Mouse (Mus musculus) kidney, adult 18-20 months (tissue): ENCODE measurements at regions not wholly inside any gene's neighbourhood (a gene's known extent, or its start where the extent isn't known, plus 50 kb on each side); places are given as distances from the start of the nearest gene placed in this dataset.
"Not testable (repeated sequence)": the region's sequence is repeated elsewhere in the genome, so short reads cannot be mapped to it uniquely, and the experiment has no call there.

Experiments
- DNase-seq: peaks from one replicate; pipeline ENCODE4 v3.0.0; 2021

DNA sequence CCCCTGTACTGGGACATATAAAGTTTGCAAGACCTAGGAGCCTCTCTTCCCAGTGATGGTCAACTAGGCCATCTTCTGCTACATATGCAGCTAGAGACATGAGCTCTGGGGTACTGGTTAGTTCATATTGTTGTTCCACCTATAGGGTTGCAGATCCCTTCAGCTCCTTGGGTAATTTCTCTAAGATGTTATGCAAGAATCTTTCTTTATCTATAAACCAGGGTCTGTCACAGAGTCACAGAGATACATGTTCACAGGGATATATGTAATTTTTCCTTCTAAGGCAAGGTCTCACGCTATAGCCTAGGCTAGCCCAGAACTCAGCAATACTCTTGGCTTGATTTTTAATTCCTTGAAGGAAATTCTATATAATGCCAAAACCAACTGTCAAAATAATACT is 56.9 kb downstream of the Zfp36l1 start:
- DNase-seq, result not testable (repeated sequence)

DNA sequence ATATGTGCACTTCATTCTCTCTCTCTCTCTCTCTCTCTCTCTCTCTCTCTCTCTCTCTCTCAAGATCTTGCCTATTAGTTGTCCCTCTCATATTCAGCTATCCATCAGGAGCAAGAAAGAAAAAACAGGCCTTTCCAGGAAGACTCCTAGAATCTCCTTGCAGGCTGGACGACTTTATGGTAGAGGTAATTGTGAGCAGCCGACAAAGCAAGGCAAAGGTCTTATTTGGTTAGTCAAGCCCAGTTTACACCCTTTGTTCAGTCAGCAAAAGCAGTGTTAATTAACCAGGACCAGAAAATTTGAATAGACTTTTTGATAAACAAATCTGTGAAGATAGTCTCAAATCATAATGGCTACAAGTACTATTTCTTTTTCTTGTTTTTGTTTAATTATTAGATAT is 57.4 kb downstream of the Zfp36l1 start:
- DNase-seq, result no peak

DNA sequence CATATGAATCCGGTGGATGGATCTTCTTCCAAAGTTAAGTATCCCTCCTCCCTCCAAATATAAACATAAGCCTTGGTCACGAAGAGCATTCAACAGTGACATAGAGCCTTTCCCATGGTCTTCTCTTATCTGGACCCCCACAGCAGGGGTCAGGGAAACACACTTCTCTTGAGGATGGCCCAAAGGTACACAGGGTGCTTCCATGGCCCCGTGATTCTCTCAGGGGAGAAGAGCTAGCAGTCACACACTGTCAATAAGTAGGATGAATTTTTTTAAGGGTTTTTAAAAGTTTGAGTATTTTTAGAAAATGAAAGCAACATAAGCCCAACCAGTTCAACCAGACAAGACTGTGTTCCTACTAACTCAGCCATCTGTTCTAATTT is 58.2 kb downstream of the Zfp36l1 start:
- no peak for DNase-seq

DNA sequence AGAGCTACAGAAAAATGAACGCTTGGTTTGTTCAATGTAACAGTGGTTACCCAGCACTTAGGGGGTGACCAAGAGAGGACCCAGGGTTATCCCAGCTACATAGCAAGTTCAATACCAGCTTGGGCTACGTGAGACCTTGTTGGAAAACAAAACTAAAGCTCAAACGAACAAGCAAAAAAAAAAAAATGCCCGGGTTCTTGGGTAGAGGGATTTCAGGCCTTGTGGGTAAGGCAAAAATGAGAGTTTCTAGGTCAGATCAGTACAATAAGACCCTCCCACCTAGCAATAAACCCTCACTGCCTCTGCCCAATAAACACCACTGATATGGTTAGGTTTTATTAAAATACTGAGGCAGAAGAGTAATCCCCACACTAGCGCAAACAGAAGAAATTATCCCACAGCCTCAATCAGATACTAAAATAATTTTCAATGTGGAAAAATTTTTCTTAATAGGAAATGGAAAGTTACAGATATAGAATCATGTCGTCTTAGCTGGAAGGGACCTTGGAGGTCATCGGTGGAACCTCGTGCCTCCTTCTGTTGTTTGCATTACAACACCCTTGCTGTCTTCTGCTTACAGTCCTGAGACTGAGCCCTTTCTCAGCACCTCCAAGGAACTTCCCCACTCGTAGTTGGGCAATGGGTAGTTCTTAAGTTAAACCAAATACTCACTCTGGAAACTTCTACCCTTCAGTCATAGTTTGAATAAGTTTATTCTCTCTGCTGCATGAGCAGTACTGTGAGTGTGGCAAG is 58.7 kb downstream of the Zfp36l1 start:
- DNase-seq, result no peak

DNA sequence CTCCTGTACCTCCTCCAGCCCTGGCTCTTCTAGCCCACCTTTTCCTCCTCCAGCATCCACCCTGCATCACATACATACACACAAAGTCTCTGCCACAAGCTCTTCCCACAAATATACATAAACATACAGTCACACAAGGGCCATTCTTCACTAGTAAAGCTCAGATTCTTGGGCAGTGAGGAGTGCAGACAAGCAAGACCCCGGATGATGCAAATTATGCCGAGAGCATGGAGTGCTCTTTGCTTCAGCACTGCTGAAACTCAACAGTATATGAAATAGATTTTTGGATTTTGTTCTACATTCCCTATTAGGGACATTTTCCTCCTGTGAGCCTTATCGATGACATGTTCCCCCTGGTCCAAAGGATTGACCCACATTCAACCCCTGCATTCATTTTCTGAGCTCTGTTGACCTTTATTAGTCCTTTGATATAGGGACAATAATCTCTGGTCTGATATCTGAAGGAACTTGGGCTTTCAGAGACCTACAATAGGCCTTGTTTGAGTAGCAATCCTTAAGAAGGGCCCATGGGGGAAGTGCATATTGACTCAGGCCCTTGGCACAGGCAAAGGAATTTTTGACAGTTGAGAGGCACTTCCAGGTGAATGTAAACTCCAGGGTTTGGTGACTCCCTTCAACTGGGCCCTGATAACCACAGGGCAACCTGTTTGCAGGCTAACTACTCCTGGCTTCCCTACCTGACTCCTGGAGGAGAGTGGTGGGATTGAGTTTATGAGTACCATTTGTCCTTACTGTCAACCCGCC is 64.4 kb downstream of the Zfp36l1 start:
- DNase-seq, result no peak

DNA sequence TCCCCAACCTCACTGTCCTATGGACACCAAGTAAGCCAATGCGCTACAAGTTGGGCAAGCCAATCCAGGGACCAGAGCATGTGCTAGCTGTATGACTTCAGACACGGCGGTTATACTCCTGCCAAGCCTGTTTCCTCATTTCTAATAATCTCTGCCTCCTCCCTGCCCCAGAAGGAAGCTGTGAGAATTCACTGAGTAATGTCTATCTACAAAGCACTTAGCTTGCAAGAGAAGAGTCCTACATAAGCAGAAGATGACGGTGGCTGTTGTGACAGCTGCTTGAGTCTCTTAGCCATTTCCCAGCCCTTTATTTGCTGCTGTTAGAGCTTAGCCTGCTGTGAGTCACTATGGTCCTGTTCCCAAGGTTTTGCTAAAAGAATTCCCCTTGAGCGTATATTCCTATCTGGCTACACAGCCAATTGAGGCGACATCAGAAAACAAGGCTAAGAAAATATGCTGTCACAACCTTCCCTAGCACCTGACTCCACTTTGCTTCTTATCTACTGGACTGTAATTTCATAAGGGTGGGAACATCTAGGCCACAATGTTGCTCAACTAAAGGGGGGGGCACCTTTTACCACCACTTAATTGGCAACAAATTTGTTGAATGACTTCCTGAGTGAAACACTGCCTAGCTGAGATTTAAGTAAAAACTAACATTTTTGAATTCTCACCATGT is 66.0 kb downstream of the Zfp36l1 start:
- no peak for DNase-seq

DNA sequence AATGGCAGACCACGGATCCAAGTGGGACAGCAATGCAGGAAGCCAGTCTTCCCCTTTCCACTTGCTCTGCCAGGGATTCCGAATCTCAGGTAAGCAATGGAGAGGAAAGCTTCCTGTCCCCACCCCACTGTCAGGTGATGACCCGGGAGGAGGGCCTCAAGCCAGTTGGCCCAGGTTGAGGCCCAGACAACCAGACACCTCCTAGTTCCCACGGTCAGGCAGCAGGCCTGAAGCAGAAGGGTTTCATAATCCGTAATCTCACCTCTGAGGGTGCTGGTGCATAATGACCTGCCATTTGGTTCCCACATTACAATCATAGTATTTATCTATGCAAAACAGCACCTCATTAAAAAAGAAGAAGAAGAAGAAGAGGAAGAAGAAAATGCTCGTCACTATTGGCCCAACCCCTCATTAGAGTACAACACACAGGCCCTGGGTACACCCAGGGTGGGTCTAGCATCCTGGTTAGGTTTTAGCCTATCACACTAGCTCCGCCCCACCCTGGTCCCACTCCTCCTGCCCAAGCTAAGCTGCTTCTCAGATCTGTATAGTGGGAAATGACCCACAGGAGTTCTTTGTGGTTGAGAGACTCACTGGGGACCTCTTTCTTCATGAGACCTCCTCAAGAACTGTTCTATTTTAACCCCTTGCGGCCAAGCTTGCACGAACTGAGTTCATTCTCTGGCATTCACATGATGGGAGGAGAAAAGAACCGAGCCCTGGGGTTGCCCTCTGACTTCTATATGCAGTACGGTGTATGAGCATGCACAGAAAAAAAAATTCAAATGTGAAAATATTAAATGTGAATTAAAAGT is 71.1 kb downstream of the Zfp36l1 start:
- no peak for DNase-seq

DNA sequence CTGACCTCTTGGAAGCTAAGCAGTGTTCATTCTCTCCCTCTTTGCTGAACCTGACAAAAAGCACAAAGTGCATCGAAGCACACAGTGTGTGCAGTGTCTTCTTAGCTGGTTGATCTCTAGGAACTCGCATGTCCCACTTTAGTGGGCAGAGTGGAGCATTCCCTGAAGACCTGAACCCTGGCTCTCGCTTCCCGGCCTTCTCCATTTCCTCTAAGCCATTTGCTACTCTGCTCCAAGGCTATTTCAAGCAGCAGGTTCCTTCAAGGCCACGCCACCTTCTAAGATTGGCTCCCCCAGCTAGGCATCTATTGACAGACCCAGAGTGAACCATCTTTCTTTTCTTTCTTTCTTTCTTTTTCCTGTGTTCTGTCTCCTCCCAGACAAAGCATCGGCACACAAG is 71.8 kb downstream of the Zfp36l1 start:
- DNase-seq, result no peak

DNA sequence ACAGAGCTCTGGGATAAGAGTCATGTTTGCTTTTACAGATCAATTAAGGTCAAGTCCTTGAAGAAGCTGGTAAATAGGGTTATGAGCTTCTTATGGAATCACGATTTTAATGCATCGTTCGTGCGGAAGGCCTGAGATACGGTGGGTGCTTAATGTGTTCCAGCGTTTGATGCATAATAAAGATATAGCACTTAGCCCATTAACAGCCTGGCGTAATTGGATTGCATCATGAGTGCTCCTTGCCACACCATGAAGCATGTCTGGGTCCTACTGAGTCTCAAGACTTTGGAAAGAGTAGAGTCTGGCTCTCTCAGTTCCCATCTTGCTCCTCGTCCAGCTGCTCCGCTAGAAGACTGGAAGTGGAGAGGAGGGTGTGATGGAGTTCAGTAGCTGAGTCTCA is 72.6 kb downstream of the Zfp36l1 start:
- DNase-seq, result no peak

DNA sequence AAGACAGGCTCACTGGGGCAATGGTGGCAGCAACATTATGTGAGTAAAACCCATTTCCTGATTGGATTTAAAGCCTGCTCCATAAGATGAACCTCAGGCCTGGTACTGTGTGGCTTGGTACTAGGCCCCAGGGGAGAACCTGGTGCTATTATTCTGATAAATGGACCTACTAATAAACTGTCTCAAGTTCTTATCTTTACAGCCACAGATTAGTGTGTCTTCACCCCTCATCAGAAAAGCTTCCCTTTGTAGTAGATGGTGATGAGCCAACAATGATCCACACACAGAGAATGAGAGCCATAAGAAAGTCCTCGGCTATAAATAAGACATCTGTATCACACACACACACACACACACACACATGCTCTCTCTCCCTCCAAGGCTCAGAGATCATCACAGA is 73.7 kb downstream of the Zfp36l1 start:
- no peak for DNase-seq

DNA sequence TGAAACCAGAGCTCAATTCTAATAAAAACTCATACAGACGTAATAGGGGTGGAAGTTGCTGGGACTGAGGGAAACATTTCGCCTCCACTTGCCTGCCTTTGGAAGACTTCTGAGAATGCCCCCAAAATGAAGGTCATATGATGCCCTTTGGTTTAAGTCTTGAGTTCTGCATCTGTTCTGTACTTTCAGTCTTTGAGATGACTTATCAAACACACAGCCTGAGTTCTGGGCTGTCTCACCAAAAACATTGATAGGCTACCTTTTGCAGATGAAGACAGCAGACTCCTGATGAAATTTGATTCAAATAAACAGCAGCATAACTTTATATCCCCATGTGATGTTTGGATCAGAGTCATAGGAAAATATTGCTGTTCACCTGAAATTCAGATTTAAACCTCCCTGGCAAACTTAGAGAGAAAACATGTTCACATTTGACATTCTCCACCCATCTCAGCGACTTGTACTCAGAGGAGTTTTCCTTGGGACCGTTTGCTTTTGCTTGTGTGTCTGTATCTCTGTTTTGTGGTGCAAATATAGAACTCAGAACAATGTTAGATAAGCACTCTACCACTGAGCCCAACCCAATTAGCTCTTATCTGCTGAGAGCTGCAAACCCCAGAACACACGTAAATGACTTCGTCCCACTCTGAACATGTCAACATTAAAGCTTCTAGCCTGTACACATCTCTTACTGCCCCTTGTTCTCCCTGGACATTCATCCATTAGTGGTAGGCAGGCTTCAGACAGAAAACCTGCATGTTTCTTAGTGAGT is 77.1 kb downstream of the Zfp36l1 start:
- no peak for DNase-seq

DNA sequence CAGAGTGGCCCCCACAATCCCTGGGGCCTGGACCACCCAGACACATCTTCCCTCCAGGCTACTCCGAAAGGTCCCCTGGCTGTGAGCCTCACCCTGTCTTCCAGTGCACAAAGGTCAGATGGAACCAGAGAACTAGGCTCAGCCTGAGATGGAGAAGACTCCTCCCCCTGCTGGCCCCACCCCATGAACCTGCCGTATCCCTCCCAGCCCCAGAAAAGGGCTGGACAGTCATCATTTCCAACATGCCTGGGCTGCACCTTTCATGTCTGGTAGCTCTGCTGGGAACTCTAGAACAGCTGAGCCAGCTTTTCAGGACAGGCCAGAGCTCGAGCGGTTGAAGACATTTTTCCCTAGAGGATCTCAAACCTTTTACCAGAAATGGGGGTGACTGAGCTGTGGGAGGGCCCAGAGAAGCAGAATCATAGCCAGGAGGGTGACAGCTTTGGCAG is 77.8 kb downstream of the Zfp36l1 start:
- no peak for DNase-seq

DNA sequence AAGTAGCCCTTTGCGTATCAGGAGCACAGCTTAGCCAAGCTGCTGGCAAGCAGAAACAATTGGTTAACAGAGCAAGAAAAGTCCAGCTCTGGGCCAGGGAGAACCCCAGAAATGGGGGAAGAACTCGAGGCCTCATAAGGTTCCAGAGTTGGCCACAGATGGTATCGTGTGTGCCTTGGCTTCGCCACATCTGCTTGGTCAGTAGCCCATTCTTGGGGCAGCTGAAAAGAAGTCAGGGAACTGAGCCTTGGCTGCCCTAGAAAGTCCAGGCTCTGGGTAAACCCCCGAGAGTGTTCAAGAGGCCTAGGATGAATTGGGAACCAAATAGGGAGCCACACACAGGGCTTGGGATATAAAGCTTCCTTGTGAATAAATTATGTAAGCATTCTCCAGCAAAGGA is 78.7 kb downstream of the Zfp36l1 start:
- DNase-seq, result no peak

DNA sequence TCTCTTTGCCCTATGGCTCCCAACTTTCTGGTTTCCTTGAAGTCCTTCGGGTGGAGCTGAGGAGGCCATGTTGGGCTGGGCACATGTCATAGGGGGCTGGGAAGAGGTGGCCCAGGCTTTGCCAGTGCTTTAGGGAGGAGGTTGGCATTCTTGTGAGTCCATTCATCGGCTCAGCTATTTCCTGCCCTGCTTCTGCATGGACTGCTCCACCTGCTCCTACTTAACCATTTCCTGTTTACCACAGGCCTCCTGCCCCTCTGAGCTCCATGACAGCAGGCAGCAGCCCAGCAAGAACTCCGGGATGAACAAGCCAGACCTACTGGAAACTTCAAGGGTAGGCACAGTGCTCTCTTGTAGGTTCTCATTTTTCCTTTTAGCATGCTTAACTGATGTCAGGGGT is 80.3 kb downstream of the Zfp36l1 start:
- DNase-seq, result no peak

DNA sequence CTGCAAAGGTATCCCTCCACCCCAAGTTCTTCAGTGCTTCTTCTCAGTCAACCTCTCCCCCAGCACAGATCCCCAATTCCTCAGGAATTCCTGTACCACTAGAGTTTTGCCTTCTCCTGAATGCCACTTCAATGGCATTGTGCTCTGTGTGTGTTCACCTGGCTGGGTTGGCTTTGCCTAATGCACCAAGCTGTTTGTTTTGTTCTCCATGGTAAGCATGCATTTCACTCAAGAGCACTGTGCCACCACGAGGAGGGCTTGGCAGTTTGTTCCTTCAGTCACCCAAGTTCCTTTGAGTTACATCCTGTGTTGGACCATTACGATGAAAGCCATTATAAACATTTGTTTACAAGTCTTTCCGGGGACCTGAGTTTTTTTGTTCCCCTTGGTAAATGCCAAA is 84.5 kb downstream of the Zfp36l1 start:
- DNase-seq, result no peak

DNA sequence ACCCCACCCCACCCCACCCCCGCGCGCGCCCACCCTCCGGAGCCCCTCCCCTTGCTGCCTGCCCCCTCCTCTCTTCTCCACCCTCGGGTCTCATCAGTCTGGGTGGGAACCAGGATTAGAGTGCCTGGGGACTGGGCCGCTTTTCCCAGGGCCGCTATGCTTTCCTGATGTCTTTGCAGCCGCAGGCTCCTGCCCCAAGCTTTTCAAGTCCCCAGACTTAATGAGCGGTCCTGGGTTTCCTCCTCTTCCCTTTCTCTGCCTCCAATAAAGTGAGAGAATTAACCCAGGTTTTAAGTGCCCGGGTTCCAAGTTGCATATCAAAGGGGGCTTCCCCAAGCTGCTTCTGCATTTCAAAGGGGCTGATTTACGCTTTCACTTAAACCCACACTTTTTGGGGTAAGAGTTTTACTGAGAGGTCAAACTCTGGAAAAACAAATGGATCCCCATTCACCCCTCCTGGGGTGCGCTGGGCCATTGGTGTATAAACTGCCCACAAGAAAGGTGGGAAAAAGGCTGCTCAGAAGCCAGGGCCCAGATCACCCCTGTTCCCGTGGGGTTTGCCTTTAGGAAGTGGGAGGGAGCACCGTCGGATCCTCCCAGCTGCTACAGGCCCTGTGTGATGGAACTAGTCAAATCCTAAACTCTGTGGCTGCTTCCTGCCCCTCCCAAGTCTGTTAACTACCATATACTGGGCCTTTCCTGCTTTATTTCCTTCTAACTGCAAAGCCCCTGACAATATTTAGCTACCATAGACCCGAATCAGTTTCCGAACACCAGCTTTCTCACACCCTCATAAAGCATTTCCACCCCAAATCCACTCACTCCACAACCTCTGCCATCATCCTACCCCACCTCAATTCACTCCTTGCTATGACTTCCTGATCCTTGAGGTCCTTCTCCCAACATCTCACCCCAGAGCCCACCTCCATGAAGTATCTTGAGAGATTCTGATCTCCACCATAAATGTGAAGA is 89.4 kb downstream of the Zfp36l1 start:
- DNase-seq, result no peak

DNA sequence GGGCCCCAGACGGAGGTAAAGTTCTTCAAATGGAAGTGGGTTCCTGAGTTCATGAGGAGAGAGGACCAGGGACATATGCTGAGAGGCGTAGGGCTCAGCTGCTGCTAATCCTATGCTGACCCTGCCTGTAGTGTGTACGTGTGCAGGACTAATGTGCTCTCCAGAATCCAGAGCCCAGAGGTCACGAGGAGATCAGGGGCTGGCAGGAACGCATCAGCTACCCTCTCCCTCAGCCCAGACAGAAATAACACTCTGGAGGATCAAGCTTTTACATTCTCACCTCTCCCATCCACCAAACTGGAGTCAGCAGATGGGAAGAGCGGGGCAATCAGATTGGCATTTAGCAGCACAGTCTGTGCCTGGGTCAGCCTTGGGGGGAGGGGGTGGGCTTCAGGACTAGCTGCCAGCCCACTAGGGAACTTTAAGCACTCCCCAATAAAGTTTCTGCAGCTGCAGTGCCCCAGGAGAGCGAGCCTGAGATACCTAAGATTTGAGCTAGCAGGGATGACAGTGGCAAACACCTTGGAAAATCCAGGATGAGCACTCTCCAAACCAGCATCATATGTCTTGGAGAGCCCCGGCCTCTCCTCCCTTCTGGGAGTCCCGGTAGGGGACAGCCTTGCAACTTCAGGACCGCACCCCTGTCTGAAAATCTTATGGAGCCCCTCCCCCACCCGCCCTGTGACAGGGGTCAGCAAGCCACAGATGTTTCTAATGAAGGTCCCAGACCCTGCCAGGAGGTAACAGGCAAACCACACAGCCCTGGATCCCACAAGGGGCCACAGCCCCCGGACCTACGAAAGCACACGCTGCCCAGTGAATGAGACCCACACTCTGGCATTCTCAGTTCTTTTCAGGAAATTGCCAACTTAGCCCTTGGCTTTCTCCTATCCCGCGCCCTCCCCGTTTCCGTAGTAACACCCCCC is 90.4 kb downstream of the Zfp36l1 start:
- no peak for DNase-seq

DNA sequence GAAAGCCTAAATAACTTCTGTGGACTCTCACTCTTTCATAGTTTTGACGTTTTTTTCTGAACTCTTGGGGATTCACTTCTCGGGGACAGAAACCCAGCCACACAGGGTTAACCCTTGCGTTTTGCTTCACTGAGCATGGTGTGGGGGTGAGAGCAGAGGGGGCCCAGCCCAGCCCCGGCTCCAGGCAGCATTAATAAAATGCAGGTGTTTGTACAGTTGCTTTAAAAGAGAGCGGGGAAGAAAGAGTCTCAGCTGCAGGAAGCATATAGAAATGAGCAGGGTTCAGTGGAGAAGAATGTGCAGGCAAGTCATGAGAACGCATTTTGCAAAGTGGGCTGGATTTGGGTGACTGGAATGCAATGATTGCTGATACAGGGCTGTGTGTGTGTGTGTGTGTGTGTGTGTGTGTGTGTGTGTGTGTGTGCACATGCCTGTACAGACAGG is 91.8 kb downstream of the Zfp36l1 start:
- DNase-seq, result no peak

DNA sequence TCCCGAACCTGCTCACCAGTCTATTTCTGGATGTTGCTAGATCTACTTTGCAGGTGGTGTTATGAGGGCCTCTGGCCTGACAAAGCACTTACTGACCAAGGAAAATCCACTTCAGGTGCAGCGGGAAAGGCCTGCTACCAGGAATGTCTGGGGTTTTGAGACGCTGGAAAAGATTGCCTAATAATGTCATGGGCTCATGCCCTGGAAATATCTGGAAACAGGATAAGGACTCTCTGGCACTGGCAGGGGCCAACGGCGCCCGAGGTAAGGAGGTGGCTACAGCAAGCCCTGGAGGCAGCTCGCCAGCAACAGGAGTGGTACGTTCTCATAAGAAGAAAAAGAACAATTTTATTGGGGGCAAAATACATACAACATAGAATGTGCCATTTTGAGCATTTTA is 94.7 kb downstream of the Zfp36l1 start:
- no peak for DNase-seq
